Mouse (Mus musculus) lung, postnatal 0 days (tissue): ENCODE results near the gene Dct.

ENCODE experiments used
- CTCF ChIP-seq: IDR thresholded peaks from 2 replicates; pipeline ENCODE4 v1.5.1; 2016; ENCODE audit warnings: antibody characterized with exemption, mild to moderate bottlenecking
- EP300 ChIP-seq: IDR thresholded peaks from 2 replicates; pipeline ENCODE4 v1.6.1; 2016; ENCODE audit warnings: antibody characterized with exemption, mild to moderate bottlenecking, control low read depth

- TF ChIP-seq CTCF (no peak), EP300 (0 out of 2 replicates have a peak, but pooled peaks have one; percentile 11)
Measured at GRCm38 (mm10) chr14:118052770-118053169, 726 bp upstream of the Dct start.
